Comparison of ENCODE assay signal across 13 mouse cellular contexts in the genomic region with DNA sequence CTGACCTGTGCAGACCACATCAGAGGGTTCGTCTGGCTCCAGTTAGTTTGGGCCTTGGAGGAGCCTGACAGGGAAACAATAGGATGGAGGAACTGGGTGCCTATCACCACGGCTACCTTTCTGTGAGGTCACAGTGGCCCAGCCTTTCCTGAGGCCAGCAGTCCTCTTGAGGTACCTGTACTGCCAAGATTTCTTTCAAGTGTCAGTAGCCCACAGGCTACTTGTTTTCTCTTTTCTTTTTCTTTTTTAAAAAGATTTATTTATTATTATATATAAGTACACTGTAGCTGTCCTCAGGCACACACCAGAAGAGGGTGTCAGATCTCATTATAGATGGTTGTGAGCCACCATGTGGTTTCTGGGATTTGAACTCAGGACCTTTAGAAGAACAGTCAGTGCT. TPM values are rescaled to one million over a fixed set of nuclear protein-coding genes. Genes with fewer than 3 reads are reported as not detected.
DNase-seq lines count a peak whose midpoint lies in the region; TF ChIP-seq lines count a peak whose summit lies in the region.
"Had no signal": no experiment of that assay in that cellular context is flagged by ENCODE, and none has a peak within 500 bp of the region (broad histone marks: within the 10 kb centered on the region; RNA-seq: fewer than 3 reads in every experiment).

TSS of gene Aif1 (minus strand) at position 101 of the 400 bp plus-strand sequence.

- no peak within 1 kb of the TSS for H3K9ac ChIP-seq in MEL (ENCODE audit: control insufficient read depth, low read depth, low read length, poor library complexity, severe bottlenecking)

- no peak within 1 kb of the TSS for H3K4me3 ChIP-seq in left cerebral cortex, adult 2 months
- H3K4me3 ChIP-seq in MEL (ENCODE audit: control insufficient read depth in 1 of 2, insufficient read depth in 1 of 2, low read depth in 2 of 2, low read length in 2 of 2) (no peak within 1 kb of the TSS), macrophage (ENCODE audit: inconsistent target) (no peak within 1 kb of the TSS)
- no peak within 1 kb of the TSS for H3K4me3 ChIP-seq in cortical plate, adult 2 months (ENCODE audit: insufficient read depth, low read length)
- H3K4me3 ChIP-seq: limb, embryonic 13.5 days had no signal

- TF ChIP-seq CTCF in left cerebral cortex, adult 2 months (IDR thresholded peaks at IDR 0.05), result no peak
- TF ChIP-seq CTCF in MEL (IDR thresholded peaks at IDR 0.05 in 2 of 3, conservative IDR thresholded peaks at IDR 0.05 in 1 of 3; ENCODE audit: control insufficient read depth in 1 of 3, insufficient read depth in 1 of 3, low read depth in 2 of 3, low read length in 3 of 3, poor library complexity in 1 of 3, severe bottlenecking in 1 of 3), result no peak
- TF ChIP-seq CTCF in cortical plate, adult 2 months (IDR thresholded peaks at IDR 0.05; ENCODE audit: extremely low read depth, insufficient read depth, low read length), result no peak

- H3K9me3 ChIP-seq in MEL (replicated peaks; ENCODE audit: insufficient read depth, low read length), result no peaks in the 10 kb centered on the region
- H3K9me3 ChIP-seq: limb, embryonic 13.5 days had no signal

- H3K27me3 ChIP-seq in MEL (ENCODE audit: control insufficient read depth in 1 of 2, insufficient read depth in 2 of 2, low read length in 2 of 2), result no peaks in the 10 kb centered on the region
- H3K27me3 ChIP-seq: limb, embryonic 13.5 days had no signal

- H3K36me3 ChIP-seq in MEL (ENCODE audit: control insufficient read depth in 1 of 2, insufficient read depth in 2 of 2, low read length in 2 of 2), result peaks cover 0 to 15% of the 10 kb centered on the region in 2 experiments; a peak in 2 of 4 replicates
- peaks cover 2% of the 10 kb centered on the region; the same call in 1 of the 2 replicates for H3K36me3 ChIP-seq in macrophage (ENCODE audit: inconsistent target)
- H3K36me3 ChIP-seq: limb, embryonic 13.5 days had no signal

- DNase-seq in left cerebral cortex, adult 8-10 months (ENCODE audit: low spot score in 2 of 2), result no peak
- no peak for DNase-seq in left cerebral cortex, adult 2 months (ENCODE audit: extremely low spot score in 1 of 2, low spot score in 2 of 2)
- no peak for DNase-seq in MEL (ENCODE audit: low read depth, low spot score)
- DNase-seq in retina, postnatal 1 day, result no peak
- DNase-seq in ovary, postnatal 14 days (ENCODE audit: low spot score), result no peak
- DNase-seq: cerebellum, postnatal 10 days; kidney, postnatal 10 days; right cerebral cortex, postnatal 25 days; thymus, postnatal 25 days had no signal

- H3K27ac ChIP-seq in left cerebral cortex, adult 2 months, result no peak within 1 kb of the TSS
- H3K27ac ChIP-seq in MEL (ENCODE audit: control insufficient read depth, low read depth, low read length), result peak within 1 kb of the TSS; percentile 39
- H3K27ac ChIP-seq in cortical plate, adult 2 months (ENCODE audit: insufficient read depth, low read length), result no peak within 1 kb of the TSS
- no peak within 1 kb of the TSS for H3K27ac ChIP-seq in macrophage
- H3K27ac ChIP-seq: limb, embryonic 13.5 days had no signal

- TF ChIP-seq EP300 in MEL (IDR thresholded peaks at IDR 0.05; ENCODE audit: low read depth in 1 of 2, low read length in 2 of 2), result no peak

- TF ChIP-seq POLR2A in MEL (IDR thresholded peaks at IDR 0.05; ENCODE audit: control insufficient read depth in 1 of 2, insufficient read depth in 1 of 2, low read depth in 1 of 2, low read length in 2 of 2, poor library complexity in 1 of 2), result no peak
- TF ChIP-seq POLR2A in cortical plate, adult 2 months (IDR thresholded peaks at IDR 0.05; ENCODE audit: extremely low read depth, insufficient read depth, low read length), result no peak

- no peak for TF ChIP-seq RAD21 in MEL (IDR thresholded peaks at IDR 0.05; ENCODE audit: low read depth, low read length)

- WGBS in macrophage (ENCODE audit: missing documents), result 88% methylated on average over 2 of the region's 2 CpGs

- intact Hi-C loops in left cerebral cortex, adult 2 months (cut with DNase I), result no loop called here

- H3K79me2 ChIP-seq in MEL (ENCODE audit: control insufficient read depth, insufficient read depth, low read length, poor library complexity) (no peaks in the 10 kb centered on the region), macrophage (ENCODE audit: inconsistent target) (peaks cover 15% of the 10 kb centered on the region; the same call in 1 of the 2 replicates)

- H3K4me1 ChIP-seq in MEL (ENCODE audit: control insufficient read depth in 1 of 2, insufficient read depth in 2 of 2, low read length in 2 of 2), result peaks cover 12 to 22% of the 10 kb centered on the region in 2 experiments
- H3K4me1 ChIP-seq in cortical plate, adult 2 months (ENCODE audit: control insufficient read depth, insufficient read depth, low read length), result no peaks in the 10 kb centered on the region; the same call in 1 of the 2 replicates

TF ChIP-seq in MEL, 35 proteins besides CTCF, POLR2A, EP300 and RAD21:
- TF ChIP-seq CHD2 (IDR thresholded peaks at IDR 0.05; ENCODE audit: low read length) (no peak), RCOR1 (IDR thresholded peaks at IDR 0.05; ENCODE audit: low read depth, low read length) (no peak), ZMIZ1 (IDR thresholded peaks at IDR 0.05; ENCODE audit: low read depth, low read length) (no peak), USF1 (IDR thresholded peaks at IDR 0.05; ENCODE audit: low read depth, low read length) (no peak), MAFK (IDR thresholded peaks at IDR 0.05; ENCODE audit: borderline replicate concordance, low read depth, low read length) (no peak), NRF1 (IDR thresholded peaks at IDR 0.05; ENCODE audit: insufficient read depth, low read depth, low read length, poor library complexity, severe bottlenecking) (no peak), HCFC1 (IDR thresholded peaks at IDR 0.05; ENCODE audit: low read depth, low read length) (no peak), POLR2AphosphoS2 (IDR thresholded peaks at IDR 0.05; ENCODE audit: low read length) (no peak), UBTF (IDR thresholded peaks at IDR 0.05; ENCODE audit: borderline replicate concordance, insufficient read depth, low read depth, low read length) (no peak), MAX (IDR thresholded peaks at IDR 0.05; ENCODE audit: low read length) (no peak), TBP (IDR thresholded peaks at IDR 0.05; ENCODE audit: low read depth, low read length) (no peak), ZKSCAN1 (IDR thresholded peaks at IDR 0.05; ENCODE audit: low read depth, low read length) (no peak), SMC3 (IDR thresholded peaks at IDR 0.05; ENCODE audit: low read depth, low read length) (no peak), ETS1 (IDR thresholded peaks at IDR 0.05; ENCODE audit: low read depth, low read length) (no peak)

RNA-seq across cellular contexts. Expression of gene Aif1, which starts in this region (rescaled TPM):
- total RNA-seq in left cerebral cortex, adult 8-10 months (2022), result 10 to 100 TPM; 11.2 to 30.3 (median 17.4) TPM
- 10 to 100 TPM in 1 of 2 experiments, 1 to 10 TPM in 1; 8.0 to 14.4 TPM for total RNA-seq in left cerebral cortex, adult 2 months (2021)
- 0.29 and 0.42 TPM in 2 replicates for total RNA-seq in MEL (2012; rRNA removed)
- polyA plus RNA-seq in MEL (2012; ENCODE audit: insufficient read depth in 1 of 2, insufficient read length in 2 of 2, low read depth in 1 of 2, low replicate concordance in 2 of 2, missing spikeins in 1 of 2) (under 1 TPM in 1 of 2 experiments, not detected in 1; 0.45 TPM), macrophage (2018) (231 to 253 TPM (median 243 TPM) in 3 replicates)
- 13.0 and 13.2 TPM in 2 replicates for polyA plus RNA-seq in cortical plate, adult 2 months (2012; rRNA removed)
- 100 to 1,000 TPM in 11 of 26 experiments, 10 to 100 TPM in 15; 11.5 to 316 (median 77.8) TPM for total RNA-seq in macrophage (2018; cell fraction: chromatin; rRNA removed)
- total RNA-seq in macrophage (2018; cell fraction: cytosol; rRNA removed), result 1,000 to 10,000 TPM in 13 of 26 experiments, 100 to 1,000 TPM in 13; 164 to 1,883 (median 706) TPM
- total RNA-seq in macrophage (2018; cell fraction: nucleus; rRNA removed), result 100 to 1,000 TPM in 14 of 26 experiments, 10 to 100 TPM in 12; 31.3 to 783 (median 198) TPM
- total RNA-seq: hematopoietic stem cell, adult 5-6 weeks had no signal

Comparison
In these comparisons a context has a peak if more than half of its experiments do, and no peak if none do; other contexts are left out.
1. RNA of gene Aif1 (polyA plus RNA-seq): 231 to 253 TPM in macrophage; 13.0 to 13.2 TPM in cortical plate, adult 2 months and 0.45 TPM in MEL; every median in the first group is over 10 times any median in the second.